Mouse (Mus musculus) urinary bladder, postnatal 14 days (tissue): ENCODE data around the gene Ctsh.
"Not testable (repeated sequence)": the region's sequence is repeated elsewhere in the genome, so short reads cannot be mapped to it uniquely, and the experiment has no call there.

Experiments
- DNase-seq: peaks from one replicate; pipeline ENCODE4 v3.0.0; 2021; ENCODE audit warnings: low spot score

Gene Ctsh

DNA sequence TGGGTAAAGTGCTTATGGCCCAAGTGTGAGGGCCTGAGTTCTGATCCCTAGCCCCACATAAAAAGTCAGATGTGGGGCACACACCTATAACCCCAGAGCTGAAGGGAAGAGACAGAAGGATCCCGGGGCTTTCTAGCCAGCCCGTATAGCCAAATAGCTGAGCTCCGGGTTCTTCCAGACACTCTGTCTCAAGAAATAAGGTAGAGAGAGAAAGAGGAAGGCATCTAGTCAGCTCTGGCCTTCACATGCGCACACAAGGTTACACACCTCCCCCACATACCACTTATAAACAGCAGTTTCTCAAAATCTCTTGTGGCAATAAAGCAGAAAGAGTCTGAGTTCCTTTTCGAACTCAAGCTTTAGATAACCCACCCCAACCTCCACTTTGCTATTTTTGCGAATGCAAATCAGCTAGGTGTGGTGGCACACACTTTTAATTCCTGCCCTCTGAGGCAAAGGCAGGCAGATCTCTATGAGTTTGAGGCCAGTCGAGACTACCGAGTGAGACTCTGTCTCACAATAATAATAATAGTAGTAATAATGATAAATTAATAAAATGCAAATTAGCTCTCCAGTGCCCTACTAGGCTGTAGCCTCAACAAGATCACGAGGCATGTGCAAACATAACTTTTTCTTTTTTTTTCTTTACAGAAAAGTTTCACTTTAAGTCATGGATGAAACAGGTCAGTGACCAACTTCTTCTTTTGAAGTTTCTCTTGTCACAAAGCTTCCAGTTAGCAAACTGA lies 6.0 kb downstream of the Ctsh start:
- no peak for DNase-seq

DNA sequence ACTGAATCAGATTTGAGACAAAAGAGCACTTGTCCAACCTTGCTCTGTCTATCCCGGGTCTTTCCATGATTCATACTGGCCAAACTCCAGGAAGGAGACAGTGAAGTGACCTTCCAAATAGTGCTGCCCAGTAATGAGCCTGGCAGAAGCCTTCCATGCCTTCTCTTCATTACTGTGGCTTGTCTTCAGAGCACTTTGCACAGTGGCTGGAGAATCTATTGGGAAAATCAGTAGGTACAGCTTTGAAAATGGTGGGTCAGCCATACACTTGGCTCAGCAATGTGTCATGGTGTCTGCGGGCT lies 6.6 kb downstream of the Ctsh start:
- DNase-seq: no peak

DNA sequence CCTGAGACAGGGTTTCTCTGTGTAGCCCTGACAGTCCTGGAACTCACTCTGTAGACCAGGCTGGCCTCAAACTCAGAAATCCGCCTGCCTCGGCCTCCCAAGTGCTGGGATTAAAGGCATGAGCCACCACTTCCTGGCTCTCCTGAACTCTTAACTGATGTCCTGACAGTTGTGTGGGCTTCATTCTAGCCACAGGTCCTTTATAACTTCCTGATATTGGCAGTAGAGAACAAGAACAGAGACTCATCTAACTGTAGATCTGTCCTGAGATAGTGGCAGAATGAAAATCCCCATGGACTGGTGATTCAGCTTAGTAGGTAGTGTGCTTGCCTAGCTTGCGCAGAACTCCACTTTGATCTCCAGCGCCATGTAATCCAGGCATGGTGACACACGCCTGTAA lies 7.0 kb downstream of the Ctsh start:
- not testable (repeated sequence) for DNase-seq

DNA sequence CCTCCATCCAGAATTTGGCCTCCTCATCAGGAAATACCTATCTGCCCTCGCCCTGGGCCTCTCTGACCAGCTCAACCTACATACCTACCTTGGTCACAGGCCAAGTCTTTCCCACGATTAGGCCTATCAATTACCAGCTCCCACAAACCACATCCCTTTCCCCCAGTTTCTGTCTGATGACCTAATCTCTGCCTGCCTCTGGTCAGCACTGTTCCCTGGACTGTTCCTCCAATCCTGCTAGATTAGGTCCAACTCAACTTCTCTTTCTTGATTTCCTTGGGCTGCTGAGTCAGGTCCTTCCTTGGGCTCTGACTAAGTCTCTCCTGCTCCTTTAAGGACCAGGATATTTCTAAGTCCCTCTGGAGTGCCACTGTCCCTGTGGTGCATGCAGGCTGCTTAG lies 13.4 kb downstream of the Ctsh start:
- DNase-seq: no peak

DNA sequence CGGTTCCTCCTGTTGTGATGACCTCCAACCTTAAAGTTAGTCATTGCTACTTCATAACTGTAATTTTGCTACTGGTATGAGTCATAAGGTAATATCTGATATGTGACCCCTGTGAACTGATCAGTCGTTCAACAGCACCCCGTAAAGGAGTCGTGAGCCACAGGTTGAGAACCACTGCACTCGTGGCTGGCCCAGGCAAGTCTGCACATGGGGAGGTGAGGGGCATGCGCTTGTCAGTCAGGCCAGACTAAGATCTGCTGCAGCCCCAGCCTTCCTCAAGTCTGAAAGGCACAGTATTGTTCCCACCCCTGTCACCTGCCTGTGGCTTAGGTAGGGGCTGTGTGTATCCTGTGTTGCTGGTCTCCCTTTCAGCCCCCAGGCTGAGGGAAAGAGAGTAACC lies 14.8 kb downstream of the Ctsh start:
- DNase-seq: peak; percentile 63

DNA sequence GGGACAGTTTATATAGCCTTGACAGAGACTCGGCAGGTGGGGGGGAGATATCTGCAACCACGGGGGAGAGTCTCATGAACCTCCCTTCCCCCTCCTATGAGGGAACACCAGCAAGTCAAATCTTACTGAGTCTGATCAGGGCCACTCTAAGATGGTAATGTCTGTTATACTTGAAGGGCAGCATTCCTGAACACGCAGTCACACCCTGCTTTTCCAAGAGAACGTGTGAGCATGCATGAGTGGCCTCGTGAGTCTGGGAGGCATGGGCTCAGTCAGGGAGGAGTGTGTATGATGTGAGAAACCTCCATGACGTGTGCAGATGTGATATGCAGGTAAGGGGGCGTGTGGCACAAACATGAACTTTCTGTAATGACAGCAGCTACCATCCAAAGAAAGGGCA lies 15.5 kb downstream of the Ctsh start:
- peak; percentile 76 for DNase-seq

DNA sequence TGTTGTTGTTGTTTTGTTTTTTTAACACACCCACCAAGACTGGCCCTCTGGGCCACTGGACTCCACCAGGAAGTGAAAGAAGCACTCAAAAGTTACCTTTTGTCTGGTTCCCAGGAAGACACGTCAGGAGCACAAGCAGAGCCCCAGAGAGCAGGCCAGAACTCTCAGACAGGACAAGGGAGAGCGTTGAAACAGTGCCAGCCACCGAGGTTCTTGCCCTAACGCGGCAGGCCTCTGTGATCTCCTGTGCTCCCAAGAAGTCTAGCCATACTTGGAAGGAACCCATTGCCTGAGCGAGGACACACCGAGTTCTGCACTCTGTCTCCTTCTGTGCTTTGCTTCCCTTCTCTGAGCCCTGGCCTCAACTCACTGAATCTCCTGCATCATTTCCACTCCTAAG lies 16.2 kb downstream of the Ctsh start:
- peak; percentile 52 for DNase-seq

DNA sequence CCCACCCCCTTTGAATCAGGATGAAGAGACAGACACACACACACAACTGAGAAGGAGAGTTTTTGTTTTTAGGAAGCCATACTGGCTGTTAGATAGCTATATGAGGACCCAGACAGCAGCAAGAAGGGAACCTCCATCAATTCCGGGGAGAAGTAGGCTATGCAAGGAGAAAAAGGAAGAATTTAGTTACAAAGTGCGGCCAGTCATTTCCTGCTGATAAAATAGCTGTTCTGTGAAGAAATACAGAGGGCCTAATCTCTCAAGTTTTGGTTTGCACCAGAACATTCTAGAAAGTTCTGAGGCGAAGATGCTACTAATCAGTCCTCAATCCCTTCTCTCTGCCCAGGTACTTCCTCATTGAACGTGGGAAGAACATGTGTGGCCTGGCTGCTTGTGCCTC lies 21.4 kb downstream of the Ctsh start:
- no peak for DNase-seq

DNA sequence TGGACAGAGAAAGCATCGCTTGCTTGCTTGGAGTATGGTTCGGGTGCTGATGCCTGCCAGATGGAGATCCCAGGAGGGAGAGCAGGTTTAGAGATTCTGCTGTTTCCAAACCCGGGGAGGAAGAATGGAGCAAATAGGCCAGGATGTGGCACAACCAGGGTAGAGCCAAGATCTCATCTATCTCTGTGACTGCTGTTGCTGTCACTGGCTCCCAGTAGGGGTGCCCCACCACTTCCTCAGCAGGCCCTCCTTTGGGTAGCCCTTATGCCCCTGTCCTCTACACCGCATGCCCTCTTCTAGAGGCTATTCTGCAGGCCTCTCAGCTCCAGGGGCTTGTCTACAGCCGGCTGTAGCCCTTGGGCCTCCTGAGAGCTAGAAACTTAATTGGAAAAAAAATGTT lies 22.2 kb downstream of the Ctsh start:
- no peak for DNase-seq

DNA sequence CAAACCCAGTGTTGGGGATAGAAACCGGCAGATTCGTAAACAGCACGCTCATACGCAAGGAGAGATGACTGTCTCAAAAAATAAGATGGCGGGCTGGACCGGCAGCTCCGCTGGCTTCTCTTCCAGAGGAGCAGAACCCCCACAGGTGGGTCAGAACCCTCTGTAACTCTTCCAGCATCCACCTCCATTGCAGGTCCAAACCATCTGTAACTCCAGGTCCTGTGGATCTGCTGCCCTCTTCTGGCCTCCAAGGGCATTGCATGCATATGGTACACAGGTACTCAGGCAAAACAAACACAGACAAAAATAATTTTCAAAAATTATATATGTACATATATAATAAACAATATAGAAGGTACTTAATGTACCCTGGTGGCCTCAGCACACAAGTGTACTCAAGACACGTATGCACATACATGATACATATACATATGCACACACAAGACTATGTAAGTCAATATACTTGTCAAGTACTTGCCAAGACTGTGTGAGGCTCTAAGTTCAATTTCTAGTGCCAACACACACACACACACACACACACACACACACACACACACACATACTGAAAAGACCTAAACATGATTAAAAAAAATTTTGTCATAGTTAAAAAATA lies 23.0 kb downstream of the Ctsh start:
- DNase-seq: peak; percentile 82

DNA sequence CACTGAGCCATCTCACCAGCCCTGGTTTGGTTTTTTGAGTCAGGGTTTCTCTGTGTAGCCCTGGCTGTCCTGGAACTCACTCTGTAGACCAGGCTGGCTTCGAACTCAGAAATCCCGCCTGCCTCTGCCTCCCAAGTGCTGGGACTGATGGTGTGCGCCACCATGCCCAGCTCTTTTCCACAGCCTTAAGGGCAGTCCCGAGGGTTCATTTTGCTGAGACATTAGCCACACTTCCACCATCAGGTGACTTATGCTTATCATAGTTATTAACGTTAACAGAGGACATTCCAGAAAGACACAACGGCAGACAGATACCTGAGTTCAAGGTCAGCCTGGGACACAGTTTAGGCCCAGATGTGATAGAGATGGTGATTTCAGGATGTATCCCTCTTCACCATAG lies 28.0 kb downstream of the Ctsh start:
- DNase-seq: not testable (repeated sequence)

DNA sequence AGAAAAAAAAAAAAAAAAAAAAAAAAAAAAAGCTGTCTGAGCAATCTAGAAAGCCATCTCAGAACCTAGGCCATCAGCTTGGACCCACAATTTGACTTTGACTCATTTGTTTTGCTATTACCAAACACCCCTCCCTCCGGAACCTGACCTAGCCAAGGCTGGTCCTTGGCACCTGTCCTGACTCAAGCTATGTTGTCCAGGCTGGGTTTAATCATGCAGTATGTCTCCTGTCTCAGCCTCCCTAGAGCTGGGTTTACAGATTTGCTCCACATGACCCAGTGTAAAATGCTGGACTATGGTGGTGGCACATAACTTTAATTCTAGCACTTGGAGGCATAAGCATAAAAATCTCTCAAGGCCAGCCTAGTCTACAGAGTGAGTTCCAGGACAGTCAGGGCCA lies 29.0 kb downstream of the Ctsh start:
- no peak for DNase-seq

DNA sequence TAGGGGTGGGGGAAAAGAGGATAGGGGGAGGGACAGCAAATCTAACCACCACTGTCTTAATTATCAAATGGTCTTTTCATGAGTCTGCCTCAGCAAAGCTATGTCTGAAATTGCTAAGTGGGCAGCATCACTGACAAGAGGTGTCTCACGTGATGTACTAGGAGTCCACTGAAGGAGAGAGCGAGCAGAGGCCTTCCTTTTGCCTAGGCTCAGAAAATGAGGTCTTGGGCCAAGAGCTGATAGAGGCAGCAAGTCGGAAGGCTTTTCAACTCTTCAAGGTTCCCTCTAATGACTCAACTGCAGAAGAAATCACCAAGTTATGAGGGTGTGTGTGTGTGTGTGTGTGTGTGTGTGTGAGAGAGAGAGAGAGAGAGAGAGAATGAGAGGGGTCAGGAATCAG lies 30.2 kb downstream of the Ctsh start:
- no peak for DNase-seq

DNA sequence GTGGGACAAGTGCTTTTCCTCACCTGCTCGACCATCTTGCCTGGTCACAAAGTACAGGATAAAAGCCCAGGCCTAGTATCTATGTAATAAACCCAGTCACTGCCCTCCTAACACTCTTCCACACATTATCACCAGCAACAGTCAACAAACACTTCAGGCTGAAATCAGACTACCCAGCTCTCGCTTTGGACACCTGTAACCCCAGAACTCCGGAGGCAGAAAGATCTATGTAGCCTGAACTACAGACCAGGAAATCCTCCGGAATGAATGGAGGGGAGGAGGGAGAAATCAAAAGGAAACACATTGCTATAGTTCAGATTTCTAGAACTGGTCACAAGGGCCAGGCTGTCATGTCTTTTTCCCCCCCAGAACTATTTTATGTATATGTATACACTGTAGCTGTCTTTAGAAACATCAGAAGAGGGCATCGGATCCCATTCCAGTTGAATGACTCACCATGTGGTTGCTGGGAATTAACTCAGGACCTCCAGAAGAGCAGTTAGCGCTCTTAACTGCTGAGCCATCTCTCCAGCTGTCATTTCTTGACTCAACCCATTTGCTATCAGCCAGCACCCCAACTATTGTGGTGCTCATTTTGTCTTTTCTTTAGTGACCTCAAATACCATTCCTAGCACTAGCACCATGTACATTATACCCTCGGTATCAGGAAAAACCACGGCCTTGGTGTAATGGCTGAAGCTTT lies 31.0 kb downstream of the Ctsh start:
- DNase-seq: no peak

DNA sequence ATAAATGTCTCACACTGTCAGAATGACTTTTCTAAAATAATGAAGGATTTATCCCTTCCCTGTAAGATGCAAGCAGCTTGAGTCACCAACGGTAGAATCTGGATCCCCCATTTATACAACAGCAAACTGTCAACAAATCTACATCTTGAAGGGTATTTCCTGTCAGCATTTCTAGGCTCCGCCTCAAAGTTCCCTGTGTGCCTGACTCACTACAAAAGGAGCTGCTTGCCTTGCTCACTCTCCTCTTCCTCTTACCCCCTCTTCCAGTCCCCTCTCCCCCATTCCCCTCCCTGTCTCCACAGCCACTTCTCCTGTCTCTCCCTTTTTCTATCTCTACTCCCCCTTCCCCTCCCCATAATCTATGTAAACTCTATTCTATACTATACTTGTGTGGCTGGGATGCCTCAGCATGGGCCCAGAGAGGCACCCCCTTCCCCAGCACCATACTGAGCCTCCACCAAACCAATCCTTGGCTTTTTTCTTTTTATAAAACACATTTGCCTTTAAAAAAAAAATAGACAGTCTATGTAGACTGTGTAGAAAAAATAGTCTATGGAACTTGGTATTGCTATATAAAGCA lies 34.0 kb downstream of the Ctsh start:
- no peak for DNase-seq

DNA sequence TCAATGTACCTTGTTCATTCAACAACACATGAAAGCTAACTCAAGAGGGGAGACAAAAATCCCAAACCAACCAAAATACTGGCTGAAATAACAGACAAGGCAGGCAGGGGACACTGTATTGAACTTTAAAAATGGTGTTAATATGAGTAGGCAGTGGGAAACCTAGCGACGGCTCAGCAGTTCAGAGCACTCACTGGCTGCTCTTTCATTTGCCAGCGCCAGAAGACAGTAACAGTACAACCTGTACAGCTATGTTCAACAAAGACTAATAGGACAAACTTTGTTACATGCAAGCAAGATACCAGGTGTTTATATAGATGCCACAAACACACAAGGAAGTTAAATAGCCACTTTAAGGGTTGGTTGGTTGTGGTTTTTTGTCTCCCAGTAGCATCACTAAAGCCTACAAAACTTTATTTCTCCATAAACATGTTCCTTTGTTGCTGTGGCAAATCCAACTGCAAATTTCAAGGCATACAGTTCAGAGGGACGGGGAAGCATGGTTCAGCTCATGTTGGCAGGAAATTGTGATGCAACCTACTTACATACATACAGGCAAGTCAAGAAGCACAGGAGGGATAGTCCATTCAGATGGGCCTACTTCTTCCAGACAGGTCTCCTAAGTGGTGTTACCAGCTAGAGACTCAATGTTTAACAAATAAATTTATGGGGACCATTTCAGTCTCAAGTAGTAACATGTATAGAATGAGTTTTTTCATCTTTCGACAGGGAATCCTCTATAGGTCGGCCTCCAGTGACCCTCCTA lies 35.6 kb downstream of the Ctsh start:
- DNase-seq: no peak

DNA sequence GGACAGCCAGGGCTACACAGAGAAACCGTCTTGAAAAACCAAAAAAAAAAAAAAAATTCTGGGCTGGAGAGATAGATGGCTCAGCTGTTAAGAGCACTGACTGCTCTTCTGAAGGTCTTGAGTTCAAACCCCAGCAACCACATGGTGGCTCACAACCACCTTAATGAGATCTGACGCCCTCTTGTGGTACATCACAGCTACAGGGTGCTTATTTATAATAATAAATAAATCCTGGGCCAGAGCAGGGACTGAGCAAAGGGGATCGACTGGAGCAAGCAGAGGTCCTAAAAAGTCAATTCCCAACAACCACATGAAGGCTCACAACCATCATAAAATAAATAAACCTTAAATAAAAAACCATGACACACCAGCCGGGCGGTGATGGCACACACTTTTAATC lies 45.0 kb downstream of the Ctsh start:
- no peak for DNase-seq

DNA sequence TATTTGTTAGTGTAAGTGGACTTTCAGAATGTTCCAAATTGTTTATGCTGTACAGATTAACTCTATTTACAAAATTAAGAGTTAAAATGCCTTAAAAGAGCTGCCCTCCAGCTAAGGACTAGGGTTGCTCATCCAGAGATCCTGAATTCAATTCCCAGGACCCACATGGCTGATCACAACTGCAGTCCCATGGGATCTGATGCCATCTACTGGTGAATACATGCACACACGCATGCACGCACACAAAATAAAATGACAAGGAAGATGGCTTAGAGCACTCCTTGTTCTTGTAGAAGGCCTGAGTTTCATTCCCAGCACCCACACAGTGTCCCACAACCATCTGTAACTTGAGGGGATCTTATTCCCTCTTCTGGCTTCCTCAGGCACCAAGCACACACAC lies 46.8 kb downstream of the Ctsh start:
- DNase-seq: no peak

DNA sequence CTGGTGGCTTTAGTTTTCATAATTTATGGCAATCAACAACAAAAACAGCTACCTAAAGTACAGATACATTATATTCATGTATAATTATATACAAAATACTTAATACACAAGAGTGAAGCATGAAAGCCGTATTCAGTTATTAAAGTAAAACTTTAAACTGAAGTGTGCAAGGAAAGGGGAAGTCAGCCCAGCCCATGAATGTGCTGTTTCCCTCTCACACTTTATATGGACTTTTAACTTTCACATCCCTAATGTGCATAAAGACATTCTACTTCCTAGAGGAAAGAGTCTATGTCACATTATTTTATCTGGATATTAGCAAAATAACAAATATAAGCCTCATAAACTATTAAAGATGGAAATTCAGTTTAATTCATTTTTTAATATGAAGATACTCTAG lies 51.5 kb downstream of the Ctsh start:
- DNase-seq: no peak

DNA sequence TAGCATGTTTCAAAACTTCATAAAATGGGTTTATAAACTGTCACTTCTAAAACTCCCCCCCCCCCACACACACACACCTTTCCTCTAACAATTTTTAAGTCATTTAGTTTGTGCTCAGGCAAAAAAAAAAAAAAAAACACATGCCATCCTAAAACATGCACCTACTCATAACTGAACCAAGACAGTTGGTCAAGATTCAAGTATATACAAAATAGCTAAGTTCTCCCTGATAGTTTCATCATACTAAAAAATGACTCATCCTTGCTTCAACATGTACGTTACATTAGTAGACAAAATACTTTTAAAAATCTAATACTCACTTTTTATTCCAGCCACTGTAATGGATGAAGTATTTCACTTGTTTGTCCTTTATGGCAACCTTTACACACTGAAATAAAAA lies 53.0 kb downstream of the Ctsh start:
- DNase-seq: no peak

DNA sequence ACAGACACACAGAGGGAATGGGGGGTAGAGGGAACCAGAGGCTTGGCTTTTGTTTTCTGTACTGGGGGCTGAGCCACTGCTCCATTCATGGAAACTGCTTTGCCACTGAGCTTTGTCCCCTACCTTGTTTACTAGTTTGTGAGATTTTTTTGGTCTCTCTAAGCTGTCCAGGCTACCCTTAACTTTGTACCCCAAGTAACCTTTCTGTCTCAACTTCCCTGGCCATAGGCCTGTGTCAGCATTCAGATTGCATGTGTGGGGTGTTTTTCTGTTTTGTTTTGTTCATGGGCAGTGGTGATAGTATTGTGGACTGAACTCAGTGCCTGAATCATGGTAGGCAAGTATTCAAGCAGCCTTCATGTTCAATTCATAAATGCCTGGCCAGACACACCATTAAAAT lies 54.3 kb downstream of the Ctsh start:
- no peak for DNase-seq

DNA sequence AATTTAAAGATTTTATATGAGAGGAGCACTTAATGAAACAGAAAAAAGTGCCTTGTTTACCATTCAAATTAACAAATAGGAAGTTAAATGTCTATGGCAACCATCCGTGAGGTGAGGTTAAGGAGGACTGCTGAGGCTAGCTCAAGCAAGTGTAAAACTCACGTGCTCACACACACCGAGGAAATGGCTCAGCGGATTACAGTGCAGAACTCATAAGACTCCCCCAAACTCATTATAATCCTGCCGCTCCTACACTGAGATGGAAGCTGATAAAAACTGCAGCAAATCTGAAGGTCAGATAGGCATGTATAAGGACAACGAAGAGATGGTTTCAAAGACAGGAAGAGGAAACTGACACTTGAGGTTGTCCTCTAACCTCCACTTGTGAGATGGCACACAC lies 55.4 kb downstream of the Ctsh start:
- DNase-seq: no peak

DNA sequence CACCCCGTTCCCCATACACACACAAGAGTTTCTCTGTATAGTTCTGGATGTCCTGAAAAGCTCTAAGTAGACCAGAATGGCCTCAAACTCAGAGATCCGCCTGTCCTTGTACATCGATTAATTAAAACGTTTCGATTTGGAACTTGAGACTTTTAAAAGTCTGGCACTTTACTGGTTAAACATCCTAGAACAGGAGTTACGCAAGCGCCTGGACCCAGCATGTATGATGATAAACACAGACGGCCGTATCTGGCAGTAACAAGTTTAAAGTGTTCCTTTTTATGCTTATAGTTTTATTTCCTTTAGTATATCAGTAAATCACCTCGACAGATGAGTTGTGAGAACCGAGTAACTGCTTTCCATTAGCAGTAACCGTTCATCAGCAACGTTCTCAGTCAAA lies 59.2 kb downstream of the Ctsh start:
- DNase-seq: peak; percentile 31
